Mouse (Mus musculus) megakaryocyte, embryonic 14.5 days (primary cell): ENCODE data around the gene Tmem190.

Experiments used
- FLI1 ChIP-seq: IDR thresholded peaks from 2 replicates; pipeline ENCODE4 v1.6.1; 2012; ENCODE audit warnings: low read length, inconsistent platforms, mixed read lengths
- GATA1 ChIP-seq: IDR thresholded peaks from 3 replicates; pipeline ENCODE4 v1.6.1; 2012; ENCODE audit warnings: mixed read lengths, low read length, inconsistent platforms, borderline replicate concordance

- TF ChIP-seq GATA1: no peak
- TF ChIP-seq FLI1: no peak
Observed at GRCm38 (mm10) chr7:4822162-4822907, 39.6 kb downstream of the Tmem190 start.
